Comparison of ENCODE assay signal across 14 mouse cellular contexts in genomic region chr10:118139837-118140570, GRCm38 (mm10).
"Had no signal": no experiment of that assay in that cellular context is flagged by ENCODE, and none has a peak within 500 bp of the region (broad histone marks: within the 10 kb centered on the region; RNA-seq: fewer than 3 reads in every experiment).

No protein-coding gene starts in this region.

- H3K36me3 ChIP-seq: kidney, embryonic 15.5 days; liver, embryonic 13.5 days; lung, embryonic 15.5 days; stomach, embryonic 15.5 days had no signal

- H3K27ac ChIP-seq: kidney, embryonic 15.5 days; limb, embryonic 12.5 days; liver, embryonic 13.5 days; lung, embryonic 15.5 days; stomach, embryonic 15.5 days had no signal

- H3K4me3 ChIP-seq: kidney, embryonic 15.5 days; limb, embryonic 12.5 days; liver, embryonic 13.5 days; lung, embryonic 15.5 days; stomach, embryonic 15.5 days had no signal

- H3K4me2 ChIP-seq: stomach, embryonic 15.5 days had no signal

- DNase-seq: kidney, postnatal 14 days; layer of hippocampus, adult 9-11 months; layer of hippocampus, postnatal 36 days; liver; liver, embryonic 13.5 days; liver, postnatal 0 days; lung, postnatal 14 days; right cerebral cortex, postnatal 14 days; thymus, postnatal 4 days had no signal

- H3K9ac ChIP-seq: kidney, embryonic 15.5 days; limb, embryonic 12.5 days; liver, postnatal 0 days; lung, embryonic 15.5 days; stomach, embryonic 15.5 days had no signal

- H3K9me3 ChIP-seq: kidney, embryonic 15.5 days; limb, embryonic 12.5 days; liver, embryonic 13.5 days; lung, embryonic 15.5 days; stomach, embryonic 15.5 days had no signal

- ATAC-seq: liver, postnatal 0 days; midbrain, embryonic 16.5 days had no signal

- H3K27me3 ChIP-seq: limb, embryonic 12.5 days; liver, embryonic 13.5 days; lung, embryonic 15.5 days; stomach, embryonic 15.5 days had no signal
